Mouse (Mus musculus) CH12.LX (cell line): ENCODE measurements at regions not wholly inside any gene's neighbourhood (a gene's known extent, or its start where the extent isn't known, plus 50 kb on each side); places are given as distances from the start of the nearest gene placed in this dataset.

Experiments used
- DNase-seq: peaks from one replicate; pipeline ENCODE4 v3.0.0-alpha.2; 2013; ENCODE audit errors: extremely low read depth
- H3K27ac ChIP-seq: 2 replicates; pipeline ENCODE4 v1.5.1; 2012; ENCODE audit warnings: low read depth, mild to moderate bottlenecking, control low read depth, moderate library complexity; ENCODE audit not compliant: insufficient read depth
- H3K27me3 ChIP-seq: replicated peaks from 2 replicates; pipeline ENCODE3; 2012; ENCODE audit warnings: inconsistent platforms
- H3K36me3 ChIP-seq, 2 experiments: replicated peaks in 1 of 2; 2 replicates each; pipeline versions ENCODE3 to v1.6.1; 2012; ENCODE audit warnings: inconsistent platforms in 1 of 2, low read length in 1 of 2, mild to moderate bottlenecking in 1 of 2, mixed read lengths in 1 of 2, moderate library complexity in 1 of 2; ENCODE audit not compliant: control insufficient read depth in 1 of 2, insufficient read depth in 1 of 2
- H3K4me1 ChIP-seq, 2 experiments: 2 replicates each; pipeline ENCODE4 v1.6.1; 2012; ENCODE audit warnings: inconsistent platforms in 1 of 2, moderate library complexity in 1 of 2; ENCODE audit not compliant: insufficient read depth in 2 of 2, control insufficient read depth in 1 of 2
- H3K4me2 ChIP-seq: 2 replicates; pipeline ENCODE4 v1.6.1; 2012; ENCODE audit warnings: low read depth, mild to moderate bottlenecking, control low read depth; ENCODE audit not compliant: poor library complexity, insufficient read depth, severe bottlenecking
- H3K4me3 ChIP-seq, 3 experiments: fragments of 150-350 bp in 1 of 3; sonication (generic) in 1 of 3; replicated peaks in 1 of 3; 2 replicates each; pipeline versions ENCODE3 to v1.5.1; 2011 to 2012; ENCODE audit warnings: low read depth in 2 of 3, low read length in 2 of 3, mild to moderate bottlenecking in 2 of 3, moderate library complexity in 2 of 3, control low read depth in 1 of 3, improper control_type of control experiment in 1 of 3, inconsistent platforms in 1 of 3, mixed read lengths in 1 of 3; ENCODE audit not compliant: poor library complexity in 1 of 3
- H3K79me2 ChIP-seq: replicated peaks from 2 replicates; pipeline ENCODE4 v1.6.1; 2012; ENCODE audit warnings: mild to moderate bottlenecking, moderate library complexity; ENCODE audit not compliant: control insufficient read depth, poor library complexity, insufficient read depth, severe bottlenecking; ENCODE audit errors: extremely low read depth
- H3K9ac ChIP-seq: 2 replicates; pipeline ENCODE4 v1.6.1; 2012; ENCODE audit warnings: low read depth, mild to moderate bottlenecking, control low read depth, moderate library complexity; ENCODE audit not compliant: insufficient read depth
- H3K9me3 ChIP-seq: replicated peaks from 2 replicates; pipeline ENCODE3; 2012; ENCODE audit warnings: low read length, inconsistent platforms, mixed read lengths
- CHD1 ChIP-seq: IDR thresholded peaks from 2 replicates; pipeline ENCODE4 v1.6.1; 2012; ENCODE audit warnings: low read depth, low read length, improper control_type of control experiment, inconsistent platforms
- CHD2 ChIP-seq: IDR thresholded peaks from 2 replicates; pipeline ENCODE4 v1.6.1; 2011; ENCODE audit warnings: low read length, improper control_type of control experiment
- CTCF ChIP-seq, 2 experiments: IDR thresholded peaks in 1 of 2; conservative IDR thresholded peaks in 1 of 2; 2 replicates each; pipeline ENCODE4 v1.5.1; 2011 to 2012; ENCODE audit warnings: low read depth in 2 of 2, low read length in 2 of 2, improper control_type of control experiment in 1 of 2, inconsistent platforms in 1 of 2, mild to moderate bottlenecking in 1 of 2, moderate library complexity in 1 of 2
- ELF1 ChIP-seq: IDR thresholded peaks from 2 replicates; pipeline ENCODE4 v1.6.1; 2014; ENCODE audit warnings: low read depth, mild to moderate bottlenecking, inconsistent platforms, low read length, improper control_type of control experiment
- EP300 ChIP-seq: IDR thresholded peaks from 2 replicates; pipeline ENCODE4 v1.6.1; 2011; ENCODE audit warnings: low read length, improper control_type of control experiment
- ETS1 ChIP-seq: conservative IDR thresholded peaks from 2 replicates; pipeline ENCODE4 v1.6.1; 2012; ENCODE audit warnings: low read depth, mild to moderate bottlenecking, inconsistent platforms, low read length, improper control_type of control experiment, moderate library complexity
- GABPA ChIP-seq: IDR thresholded peaks from 2 replicates; pipeline ENCODE4 v1.6.1; 2012; ENCODE audit warnings: low read depth, low read length, improper control_type of control experiment, inconsistent platforms; ENCODE audit not compliant: insufficient replicate concordance
- HCFC1 ChIP-seq: IDR thresholded peaks from 2 replicates; pipeline ENCODE4 v1.6.1; 2012; ENCODE audit warnings: low read depth, mild to moderate bottlenecking, inconsistent platforms, low read length, improper control_type of control experiment
- MAFK ChIP-seq: IDR thresholded peaks from 2 replicates; pipeline ENCODE4 v1.6.1; 2011; ENCODE audit warnings: low read length, improper control_type of control experiment; ENCODE audit not compliant: insufficient replicate concordance
- MAZ ChIP-seq: IDR thresholded peaks from 2 replicates; pipeline ENCODE4 v1.6.1; 2012; ENCODE audit warnings: low read depth, mild to moderate bottlenecking, inconsistent platforms, low read length, improper control_type of control experiment, moderate library complexity
- MEF2A ChIP-seq: IDR thresholded peaks from 2 replicates; pipeline ENCODE4 v1.6.1; 2014; ENCODE audit warnings: low read depth, mild to moderate bottlenecking, inconsistent platforms, low read length, improper control_type of control experiment, borderline replicate concordance
- MXI1 ChIP-seq: IDR thresholded peaks from 2 replicates; pipeline ENCODE4 v1.6.1; 2011; ENCODE audit warnings: mild to moderate bottlenecking, low read depth, low read length, improper control_type of control experiment
- NELFE ChIP-seq: IDR thresholded peaks from 2 replicates; pipeline ENCODE4 v1.6.1; 2011; ENCODE audit warnings: low read depth, low read length, improper control_type of control experiment
- PAX5 ChIP-seq: IDR thresholded peaks from 2 replicates; pipeline ENCODE4 v1.6.1; 2012; ENCODE audit warnings: low read length, inconsistent platforms, mixed read lengths
- POLR2AphosphoS2 ChIP-seq: IDR thresholded peaks from 2 replicates; pipeline ENCODE4 v1.6.1; 2011; ENCODE audit warnings: low read depth, low read length, improper control_type of control experiment
- RAD21 ChIP-seq: IDR thresholded peaks from 2 replicates; pipeline ENCODE4 v1.6.1; 2011; ENCODE audit warnings: low read depth, mild to moderate bottlenecking, low read length, improper control_type of control experiment, moderate library complexity
- SIN3A ChIP-seq: IDR thresholded peaks from 2 replicates; pipeline ENCODE4 v1.6.1; 2012; ENCODE audit warnings: low read length, improper control_type of control experiment, inconsistent platforms
- SMC3 ChIP-seq: IDR thresholded peaks from 2 replicates; pipeline ENCODE4 v1.6.1; 2011; ENCODE audit warnings: low read depth, low read length, improper control_type of control experiment
- TBP ChIP-seq: conservative IDR thresholded peaks from 2 replicates; pipeline ENCODE4 v1.6.1; 2011; ENCODE audit warnings: low read depth, low read length, improper control_type of control experiment
- TCF12 ChIP-seq: IDR thresholded peaks from 2 replicates; pipeline ENCODE4 v1.6.1; 2014; ENCODE audit warnings: low read depth, mild to moderate bottlenecking, inconsistent platforms, low read length, improper control_type of control experiment
- UBTF ChIP-seq: IDR thresholded peaks from 2 replicates; pipeline ENCODE4 v1.6.1; 2012; ENCODE audit warnings: low read depth, mild to moderate bottlenecking, inconsistent platforms, low read length, improper control_type of control experiment, moderate library complexity
- USF2 ChIP-seq: conservative IDR thresholded peaks from 2 replicates; pipeline ENCODE4 v1.6.1; 2011; ENCODE audit warnings: low read depth, low read length, improper control_type of control experiment
- ZC3H11A ChIP-seq: IDR thresholded peaks from 2 replicates; pipeline ENCODE4 v1.6.1; 2012; ENCODE audit warnings: low read depth, mild to moderate bottlenecking, inconsistent platforms, low read length, improper control_type of control experiment
- ZKSCAN1 ChIP-seq: IDR thresholded peaks from 2 replicates; pipeline ENCODE4 v1.6.1; 2012; ENCODE audit warnings: low read depth, inconsistent platforms, low read length, improper control_type of control experiment, borderline replicate concordance
- dilution Hi-C: fragments of 300-500 bp; cut with MboI; formaldehyde crosslinking; loops from 2 replicates; pipeline ENCODE4 v1.14.3; 2020; ENCODE audit warnings: low sequenced_read_pairs; ENCODE audit not compliant: extremely low pct_unique_long_range_greater_than_20kb, extremely low pct_ligation_motif_present
- in situ Hi-C: fragments of 300-500 bp; cut with MboI; formaldehyde crosslinking; loops from 3 replicates; pipeline ENCODE4 v1.14.3; 2019; ENCODE audit warnings: low sequenced_read_pairs, low pct_ligation_motif_present, low pct_unique_long_range_greater_than_20kb, mixed read lengths

DNA sequence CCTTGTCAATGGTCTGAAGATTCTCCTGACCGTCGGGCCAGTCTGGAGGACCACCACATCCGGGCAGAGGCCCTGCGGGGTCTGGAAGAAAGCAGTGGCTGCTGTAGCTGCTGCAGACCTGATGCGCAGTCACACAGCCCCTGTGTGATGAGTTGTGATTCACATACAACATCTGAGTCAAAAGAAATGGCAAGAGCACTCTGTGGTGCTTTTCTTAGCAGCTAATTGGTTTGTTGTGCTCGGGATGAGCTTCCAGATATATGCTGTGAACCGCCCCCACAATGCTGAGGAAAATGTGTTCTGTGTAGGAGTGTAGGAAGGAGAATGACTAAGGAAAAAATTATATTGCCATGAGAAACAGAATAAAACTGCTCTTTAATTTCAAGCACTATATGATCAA, 290.6 kb downstream of the Fam84a start:
- no peaks in the 10 kb centered on the region for H3K4me1 ChIP-seq
- TF ChIP-seq PAX5 (no peak), MAZ (no peak), CHD2 (no peak), ELF1 (no peak), ETS1 (no peak), MEF2A (no peak), MAFK (no peak), ZKSCAN1 (no peak), CTCF (conservative IDR thresholded peaks at IDR 0.05 in 1 of 2, IDR thresholded peaks at IDR 0.05 in 1 of 2; ENCODE audit: low read depth in 2 of 2, low read length in 2 of 2) (no peak), POLR2AphosphoS2 (no peak), ZC3H11A (no peak)
- no peaks in the 10 kb centered on the region for H3K36me3 ChIP-seq
- H3K27ac ChIP-seq = no peak overlapping the region
- H3K9me3 ChIP-seq = no peaks in the 10 kb centered on the region
- dilution Hi-C loops = no loop called here
- DNase-seq = no peak
- H3K4me3 ChIP-seq = no peak overlapping the region
- no peaks in the 10 kb centered on the region for H3K27me3 ChIP-seq
- in situ Hi-C loops = no loop called here
- H3K4me2 ChIP-seq = no peak overlapping the region
- H3K9ac ChIP-seq = no peak overlapping the region
- H3K79me2 ChIP-seq = no peaks in the 10 kb centered on the region

DNA sequence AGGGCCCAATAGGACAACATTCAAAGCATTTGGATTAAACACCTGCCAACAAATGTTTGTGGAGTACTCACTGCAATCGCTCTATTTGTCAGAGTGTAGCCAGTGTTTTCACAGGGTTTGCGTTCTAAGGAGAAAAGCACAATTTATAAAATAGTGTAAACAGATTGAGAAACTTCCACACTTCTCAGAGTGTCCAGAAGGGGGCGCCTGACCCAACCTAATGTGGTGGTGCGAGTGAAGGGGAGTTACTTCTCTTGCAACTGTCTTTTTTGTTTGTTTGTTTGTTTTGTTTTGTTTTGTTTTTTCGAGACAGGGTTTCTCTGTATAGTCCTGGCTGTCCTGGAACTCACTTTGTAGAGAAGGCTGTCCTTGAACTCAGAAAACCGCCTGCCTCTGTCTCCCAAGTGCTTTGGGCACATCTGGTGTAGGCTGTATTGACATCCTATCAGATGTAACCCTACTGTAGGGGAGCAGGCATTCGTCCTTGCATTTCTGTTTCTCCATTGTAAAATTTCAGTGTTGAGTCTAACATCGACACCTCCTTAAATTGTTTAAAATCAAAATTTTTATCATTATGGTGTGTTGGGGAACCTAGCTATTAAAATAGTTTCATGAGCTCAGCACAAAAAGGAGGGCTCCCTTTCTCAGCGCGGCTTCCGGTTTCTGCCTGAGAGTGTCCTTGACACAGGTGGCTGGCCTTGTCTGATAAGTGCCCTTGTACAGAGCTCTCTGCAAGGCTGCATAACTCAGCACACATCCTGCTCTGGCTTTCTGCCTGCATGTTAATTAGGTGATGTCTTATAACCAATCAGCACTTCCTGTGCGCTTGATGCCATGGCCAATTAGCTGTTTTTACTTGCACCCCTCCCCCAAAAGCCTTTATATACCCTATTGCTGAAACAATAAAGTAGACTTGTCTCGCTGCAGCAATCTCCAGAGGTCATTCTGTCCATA, 307.0 kb downstream of the Fam84a start:
- TF ChIP-seq MAFK (no peak), CHD1 (no peak), PAX5 (no peak), SMC3 (peak; percentile 51), RAD21 (peak; percentile 48), GABPA (no peak), ELF1 (no peak), UBTF (no peak), MEF2A (no peak), USF2 (no peak), HCFC1 (no peak), EP300 (no peak), SIN3A (no peak), TCF12 (no peak), CHD2 (no peak), MXI1 (no peak), ZKSCAN1 (no peak), POLR2AphosphoS2 (no peak), CTCF (conservative IDR thresholded peaks at IDR 0.05 in 1 of 2, IDR thresholded peaks at IDR 0.05 in 1 of 2; ENCODE audit: low read depth in 2 of 2, low read length in 2 of 2) (peak; percentile 58 to 72), NELFE (no peak), TBP (no peak), MAZ (no peak)
- H3K27me3 ChIP-seq = no peaks in the 10 kb centered on the region
- H3K9me3 ChIP-seq = no peaks in the 10 kb centered on the region
- no peak overlapping the region for H3K4me3 ChIP-seq
- H3K4me1 ChIP-seq = peaks cover 0 to 15% of the 10 kb centered on the region in 2 experiments; a peak in 2 of 4 replicates
- H3K4me2 ChIP-seq = no peak overlapping the region
- dilution Hi-C loops = no loop called here
- no peaks in the 10 kb centered on the region for H3K79me2 ChIP-seq
- no peaks in the 10 kb centered on the region for H3K36me3 ChIP-seq
- no peak overlapping the region for H3K9ac ChIP-seq
- DNase-seq = peak; percentile 31
- H3K27ac ChIP-seq = no peak overlapping the region
- in situ Hi-C loops = no loop called here
